Mouse (Mus musculus): Measurements from ENCODE around the gene Asl. TPM values are rescaled to one million over a fixed set of nuclear protein-coding genes. Genes with fewer than 3 reads are reported as not detected.
A peak's percentile ranks its signal among the peaks of the same experiment; 100 is the strongest.

Gene Asl
- 26.5 and 32.5 TPM in 2 replicates for polyA plus RNA-seq (2015; fragmentation: Nextera tagmentation; extraction: Ambion mirVana)

DNA sequence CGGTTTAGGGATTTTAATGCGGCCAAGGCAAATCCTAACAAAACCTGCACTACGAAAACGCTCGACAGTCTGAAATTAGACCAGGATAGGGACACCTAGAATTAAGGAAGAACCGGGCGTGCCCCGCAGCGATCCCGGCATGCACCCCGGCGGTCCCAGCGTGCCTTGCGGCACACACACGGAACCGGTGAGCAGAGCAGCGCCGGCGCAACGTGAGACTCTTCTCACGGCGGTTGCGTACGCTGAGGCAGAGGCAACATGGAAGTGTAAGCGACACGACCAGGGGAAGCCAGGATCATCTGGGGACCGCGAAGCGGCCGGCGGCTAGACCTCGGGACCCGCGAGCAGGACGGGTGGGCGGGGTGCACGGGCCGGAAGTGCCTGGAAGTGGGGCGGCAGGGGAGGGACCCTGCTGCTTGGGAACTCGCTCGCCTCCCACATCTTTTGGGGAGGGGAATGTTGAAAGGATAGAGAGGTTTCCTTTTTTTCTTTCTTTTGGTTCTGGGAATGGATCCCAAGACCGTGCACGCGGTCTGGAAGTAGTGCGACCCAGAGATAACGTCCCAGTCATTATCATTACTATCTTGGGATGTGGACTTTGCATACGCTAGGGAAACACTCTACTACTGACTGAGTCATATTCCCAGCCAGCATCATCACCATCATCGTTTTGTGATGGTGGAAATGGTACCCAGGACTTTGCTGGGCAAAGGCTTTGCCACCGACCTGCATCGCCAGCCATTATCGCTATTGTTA, at the start of gene Asl, which contains the start of gene Crcp:
Gene Asl (minus strand): TSS at position 106 of the 756 bp plus-strand sequence.
Gene Crcp (plus strand): TSS at position 149 of the 756 bp plus-strand sequence.
- 2% methylated on average over 51 of the region's 51 CpGs for WGBS
- Histone ChIP-seq H3K4me1 (replicated peaks; ENCODE audit: control insufficient read depth, insufficient read depth, low read length) (peaks cover 9% of the 10 kb centered on the region), H3K36me3 (ENCODE audit: control insufficient read depth, insufficient read depth) (no peaks in the 10 kb centered on the region), H3K27ac (ENCODE audit: low read length) (peak within 1 kb of the TSS; percentile 89), H3K4me3 (replicated peaks; ENCODE audit: low read length) (peak within 1 kb of the TSS; percentile 66), H3K4me2 (ENCODE audit: low read length) (peak within 1 kb of the TSS; percentile 72), H3K9ac (replicated peaks; ENCODE audit: low read depth, low read length) (peak within 1 kb of the TSS; percentile 74), H3K27me3 (replicated peaks; ENCODE audit: control insufficient read depth, insufficient read depth, low read length) (no peaks in the 10 kb centered on the region), H3K9me3 (ENCODE audit: control insufficient read depth, low read length) (no peaks in the 10 kb centered on the region)
- peak; percentile 89 for ATAC-seq

DNA sequence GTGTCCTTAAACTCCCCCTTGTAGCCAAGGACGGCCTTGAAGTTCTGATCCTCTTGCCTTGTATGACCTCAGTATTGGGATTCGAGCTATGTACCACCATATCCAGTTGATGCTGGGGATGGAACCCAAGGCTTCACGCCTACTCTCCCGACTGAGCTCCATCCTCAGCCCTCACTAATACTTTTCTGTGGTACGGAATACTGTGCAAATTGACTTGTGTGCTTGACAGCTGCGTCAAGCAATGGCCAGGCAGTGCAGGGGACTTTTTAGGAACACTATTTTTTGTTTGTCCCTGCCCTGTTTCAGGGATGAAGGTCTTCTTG, 49.7 kb upstream of the Asl start:
- Histone ChIP-seq H3K36me3 (ENCODE audit: control insufficient read depth, insufficient read depth) (no peaks in the 10 kb centered on the region; the same call in 1 of the 2 replicates), H3K9me3 (ENCODE audit: control insufficient read depth, low read length) (no peaks in the 10 kb centered on the region), H3K27ac (ENCODE audit: low read length) (0 out of 2 replicates have a peak overlapping the region, but pooled peaks have one; percentile 42), H3K4me2 (ENCODE audit: low read length) (peak overlapping the region; percentile 72), H3K4me1 (replicated peaks; ENCODE audit: control insufficient read depth, insufficient read depth, low read length) (peaks cover 10% of the 10 kb centered on the region), H3K4me3 (replicated peaks; ENCODE audit: low read length) (peak overlapping the region; percentile 73), H3K9ac (replicated peaks; ENCODE audit: low read depth, low read length) (peak overlapping the region; percentile 86), H3K27me3 (replicated peaks; ENCODE audit: control insufficient read depth, insufficient read depth, low read length) (no peaks in the 10 kb centered on the region)
- ATAC-seq = peak; percentile 13; the same call in 1 of the 2 replicates
- 40% methylated on average over 6 of the region's 6 CpGs for WGBS

DNA sequence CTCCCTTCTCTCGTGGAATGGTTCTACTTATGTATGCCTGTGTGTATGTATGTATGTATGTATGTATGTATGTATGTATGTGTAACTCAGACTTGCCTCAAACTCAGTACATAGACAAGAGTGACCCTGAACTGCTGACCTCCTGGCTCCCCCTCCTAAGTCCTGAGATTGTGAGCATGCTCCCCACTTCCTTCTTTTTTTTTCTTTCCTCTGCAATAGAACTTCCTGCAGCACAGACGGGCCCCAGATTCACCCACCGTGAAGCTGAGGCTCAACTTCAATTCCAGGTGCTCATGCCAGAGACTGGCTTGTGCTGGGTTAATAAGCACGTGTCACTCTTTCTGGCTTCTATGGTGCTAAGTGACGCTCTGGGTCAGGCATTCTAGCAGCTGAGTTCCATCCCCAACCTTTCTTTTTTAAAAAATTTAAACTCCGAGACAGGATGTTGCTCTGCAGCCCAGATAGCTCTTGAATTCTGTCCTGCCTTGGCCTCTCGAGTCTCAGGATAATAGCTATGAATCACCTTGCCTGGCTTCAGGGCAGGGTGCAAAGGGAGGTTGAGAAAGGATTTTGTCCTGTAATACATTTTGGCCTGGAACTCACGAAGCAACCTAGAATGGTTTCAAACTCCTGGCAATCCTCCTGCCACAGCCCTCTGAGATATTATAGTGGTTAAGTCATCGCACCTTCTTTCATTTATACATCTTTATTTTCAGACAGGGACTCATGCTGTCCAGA, 49.2 kb upstream of the Asl start:
- H3K27ac ChIP-seq (ENCODE audit: low read length) = no peak overlapping the region
- H3K4me3 ChIP-seq (replicated peaks; ENCODE audit: low read length) = no peak overlapping the region
- H3K9ac ChIP-seq (replicated peaks; ENCODE audit: low read depth, low read length) = no peak overlapping the region
- whole genome bisulfite sequencing = 87% methylated on average over 9 of the region's 9 CpGs
- peaks cover 10% of the 10 kb centered on the region for H3K4me1 ChIP-seq (replicated peaks; ENCODE audit: control insufficient read depth, insufficient read depth, low read length)
- no peaks in the 10 kb centered on the region for H3K9me3 ChIP-seq (ENCODE audit: control insufficient read depth, low read length)
- no peaks in the 10 kb centered on the region; the same call in 1 of the 2 replicates for H3K36me3 ChIP-seq (ENCODE audit: control insufficient read depth, insufficient read depth)
- no peaks in the 10 kb centered on the region for H3K27me3 ChIP-seq (replicated peaks; ENCODE audit: control insufficient read depth, insufficient read depth, low read length)
- no peak for ATAC-seq
- H3K4me2 ChIP-seq (ENCODE audit: low read length) = no peak overlapping the region

DNA sequence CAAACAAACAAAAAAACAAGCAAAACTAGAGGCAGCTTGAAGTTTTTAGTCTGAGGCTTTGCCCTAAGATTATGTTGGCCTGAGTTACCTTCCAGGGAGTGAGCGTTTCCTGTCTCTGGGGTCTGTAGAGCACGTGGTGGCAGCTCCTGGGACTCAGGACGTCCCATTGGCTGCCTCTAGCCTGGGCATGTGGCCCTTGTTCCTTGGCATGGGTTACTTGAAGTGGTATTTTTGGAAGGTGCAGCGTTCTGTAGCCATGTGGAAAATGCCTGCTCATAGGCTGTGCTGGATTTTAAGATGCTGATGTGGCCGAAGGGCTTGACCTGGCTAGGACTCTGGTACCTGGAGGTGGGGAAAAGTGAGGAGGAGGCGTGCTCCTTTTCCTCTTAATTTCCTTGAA, 47.3 kb upstream of the Asl start:
- Histone ChIP-seq H3K4me1 (replicated peaks; ENCODE audit: control insufficient read depth, insufficient read depth, low read length) (peaks cover 10% of the 10 kb centered on the region), H3K9me3 (ENCODE audit: control insufficient read depth, low read length) (no peaks in the 10 kb centered on the region), H3K27me3 (replicated peaks; ENCODE audit: control insufficient read depth, insufficient read depth, low read length) (no peaks in the 10 kb centered on the region), H3K4me3 (replicated peaks; ENCODE audit: low read length) (no peak overlapping the region), H3K27ac (ENCODE audit: low read length) (no peak overlapping the region), H3K36me3 (ENCODE audit: control insufficient read depth, insufficient read depth) (no peaks in the 10 kb centered on the region; the same call in 1 of the 2 replicates), H3K9ac (replicated peaks; ENCODE audit: low read depth, low read length) (no peak overlapping the region), H3K4me2 (ENCODE audit: low read length) (no peak overlapping the region)
- no peak for ATAC-seq
- WGBS = 68% methylated on average over 6 of the region's 6 CpGs

DNA sequence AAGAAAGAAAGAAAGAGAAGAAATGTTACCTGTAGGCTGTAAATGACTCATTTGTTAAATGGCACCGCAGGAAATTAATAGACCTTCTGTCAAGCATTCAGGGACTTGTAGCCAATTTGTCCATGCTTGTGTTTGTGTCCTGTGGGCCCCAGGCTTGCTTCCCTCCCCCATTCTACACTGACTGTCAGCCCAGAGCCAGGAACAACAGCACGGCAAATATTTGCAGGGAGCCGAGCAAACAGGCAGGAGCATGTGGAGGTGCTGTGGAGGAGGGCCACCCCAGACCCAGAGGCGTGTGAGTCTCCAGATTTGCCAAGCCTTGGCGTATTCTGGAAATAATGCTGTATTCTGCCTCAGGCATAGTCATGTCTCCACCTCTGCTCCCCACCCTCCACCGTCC, 45.4 kb upstream of the Asl start:
- H3K4me1 ChIP-seq (replicated peaks; ENCODE audit: control insufficient read depth, insufficient read depth, low read length) = peaks cover 4% of the 10 kb centered on the region
- H3K36me3 ChIP-seq (ENCODE audit: control insufficient read depth, insufficient read depth) = no peaks in the 10 kb centered on the region
- H3K27me3 ChIP-seq (replicated peaks; ENCODE audit: control insufficient read depth, insufficient read depth, low read length) = no peaks in the 10 kb centered on the region
- H3K4me3 ChIP-seq (replicated peaks; ENCODE audit: low read length) = no peak overlapping the region
- H3K27ac ChIP-seq (ENCODE audit: low read length) = no peak overlapping the region
- ATAC-seq = no peak
- H3K9ac ChIP-seq (replicated peaks; ENCODE audit: low read depth, low read length) = no peak overlapping the region
- H3K9me3 ChIP-seq (ENCODE audit: control insufficient read depth, low read length) = no peaks in the 10 kb centered on the region
- WGBS = 68% methylated on average over 6 of the region's 6 CpGs
- no peak overlapping the region for H3K4me2 ChIP-seq (ENCODE audit: low read length)

DNA sequence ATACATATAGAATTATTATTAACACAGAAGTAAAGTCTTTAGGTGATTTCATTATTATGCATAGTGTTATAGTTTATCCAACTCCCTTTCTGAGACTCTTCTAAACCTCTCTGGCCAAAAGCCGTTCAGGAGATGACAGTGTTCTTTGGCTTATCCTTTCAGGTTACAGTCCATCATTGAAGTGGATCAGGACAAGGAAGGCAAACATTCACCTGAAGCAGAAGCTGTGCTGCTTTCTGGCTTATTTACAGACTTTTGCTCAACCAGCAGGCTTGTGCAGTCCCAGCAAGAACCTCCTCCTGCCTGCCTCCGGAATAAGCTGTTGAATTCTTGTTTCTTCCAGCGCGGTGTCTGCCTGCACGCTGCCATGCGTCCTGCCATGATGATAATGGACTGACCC, 44.0 kb upstream of the Asl start, which contains the start of gene Tpst1:
Gene Tpst1 (plus strand): TSS at position 301 of the 400 bp plus-strand sequence.
- WGBS = 93% methylated on average over 6 of the region's 6 CpGs
- no peaks in the 10 kb centered on the region for H3K36me3 ChIP-seq (ENCODE audit: control insufficient read depth, insufficient read depth)
- no peak within 1 kb of the TSS for H3K4me3 ChIP-seq (replicated peaks; ENCODE audit: low read length)
- no peak for ATAC-seq
- no peak within 1 kb of the TSS for H3K4me2 ChIP-seq (ENCODE audit: low read length)
- no peaks in the 10 kb centered on the region for H3K4me1 ChIP-seq (replicated peaks; ENCODE audit: control insufficient read depth, insufficient read depth, low read length)
- H3K27me3 ChIP-seq (replicated peaks; ENCODE audit: control insufficient read depth, insufficient read depth, low read length) = no peaks in the 10 kb centered on the region
- H3K9ac ChIP-seq (replicated peaks; ENCODE audit: low read depth, low read length) = no peak within 1 kb of the TSS
- no peaks in the 10 kb centered on the region for H3K9me3 ChIP-seq (ENCODE audit: control insufficient read depth, low read length)
- H3K27ac ChIP-seq (ENCODE audit: low read length) = no peak within 1 kb of the TSS

DNA sequence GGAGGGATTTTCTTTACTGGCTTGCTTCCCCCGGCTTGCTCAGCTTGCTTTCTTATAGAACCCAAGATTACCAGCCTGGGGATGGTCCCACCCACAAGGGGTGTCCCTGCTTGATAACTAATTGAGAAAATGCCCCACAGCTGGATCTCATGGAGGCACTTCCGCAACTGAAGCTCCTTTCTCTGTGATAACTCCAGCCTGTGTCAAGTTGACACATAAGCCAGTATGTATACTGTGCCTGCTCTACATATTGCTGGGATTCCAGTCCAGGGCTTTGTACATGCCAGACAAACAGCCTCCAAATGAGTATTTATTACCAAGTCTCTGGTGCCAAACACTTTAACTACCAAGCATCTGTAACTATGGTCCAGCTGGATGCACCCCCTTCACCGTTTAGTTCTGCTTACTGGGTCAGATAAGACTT, 38.8 kb upstream of the Asl start:
- H3K4me2 ChIP-seq (ENCODE audit: low read length) = no peak overlapping the region
- 79% methylated on average over 3 of the region's 3 CpGs for WGBS
- no peak overlapping the region for H3K27ac ChIP-seq (ENCODE audit: low read length)
- no peaks in the 10 kb centered on the region for H3K9me3 ChIP-seq (ENCODE audit: control insufficient read depth, low read length)
- ATAC-seq = no peak
- H3K9ac ChIP-seq (replicated peaks; ENCODE audit: low read depth, low read length) = no peak overlapping the region
- H3K27me3 ChIP-seq (replicated peaks; ENCODE audit: control insufficient read depth, insufficient read depth, low read length) = no peaks in the 10 kb centered on the region
- no peaks in the 10 kb centered on the region for H3K36me3 ChIP-seq (ENCODE audit: control insufficient read depth, insufficient read depth)
- no peak overlapping the region for H3K4me3 ChIP-seq (replicated peaks; ENCODE audit: low read length)
- H3K4me1 ChIP-seq (replicated peaks; ENCODE audit: control insufficient read depth, insufficient read depth, low read length) = no peaks in the 10 kb centered on the region

DNA sequence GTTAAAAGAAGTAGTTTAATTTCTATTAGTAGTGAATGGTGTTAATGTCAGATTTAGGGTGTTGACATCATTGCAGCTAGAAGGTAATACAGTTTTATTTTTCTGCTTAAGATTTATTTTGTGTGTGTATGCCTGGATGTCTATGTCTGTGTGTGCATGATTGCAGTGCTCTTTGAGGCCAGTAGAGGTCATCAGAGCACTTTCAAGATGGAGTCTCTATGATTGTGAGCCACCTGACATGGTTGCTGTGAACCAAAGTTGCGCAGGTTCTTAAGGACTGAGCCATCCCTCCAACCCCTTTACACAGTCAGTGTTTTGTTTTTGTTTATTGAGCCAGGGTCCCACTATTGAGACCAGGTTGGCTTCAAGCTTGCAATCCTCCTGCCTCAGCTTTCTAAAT, 36.5 kb upstream of the Asl start:
- Histone ChIP-seq H3K9ac (replicated peaks; ENCODE audit: low read depth, low read length) (no peak overlapping the region), H3K4me2 (ENCODE audit: low read length) (no peak overlapping the region), H3K9me3 (ENCODE audit: control insufficient read depth, low read length) (no peaks in the 10 kb centered on the region), H3K4me1 (replicated peaks; ENCODE audit: control insufficient read depth, insufficient read depth, low read length) (no peaks in the 10 kb centered on the region), H3K27me3 (replicated peaks; ENCODE audit: control insufficient read depth, insufficient read depth, low read length) (no peaks in the 10 kb centered on the region), H3K36me3 (ENCODE audit: control insufficient read depth, insufficient read depth) (no peaks in the 10 kb centered on the region), H3K27ac (ENCODE audit: low read length) (no peak overlapping the region), H3K4me3 (replicated peaks; ENCODE audit: low read length) (no peak overlapping the region)
- WGBS = 95% methylated on average over 1 of the region's 1 CpGs
- ATAC-seq = no peak

DNA sequence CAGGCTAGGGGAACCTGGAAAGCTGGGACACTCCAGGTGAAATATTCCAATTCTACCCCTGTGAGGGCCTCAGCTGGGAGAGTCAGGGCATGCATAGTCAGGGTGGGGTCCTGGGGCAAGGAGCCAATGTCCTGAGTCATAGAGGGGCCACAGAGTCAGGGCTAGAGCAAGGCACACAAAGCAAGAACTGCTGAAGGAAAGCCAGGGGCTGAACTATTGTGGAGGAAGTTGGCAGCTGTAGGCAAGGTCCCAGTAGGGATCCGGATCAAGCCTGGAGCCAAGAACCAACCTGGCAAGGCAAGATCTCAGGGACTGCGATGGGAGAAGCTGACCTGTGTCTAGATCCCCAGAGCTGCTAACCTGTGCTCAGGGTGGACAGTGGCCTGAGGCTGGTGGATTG, 34.7 kb upstream of the Asl start:
- H3K4me3 ChIP-seq (replicated peaks; ENCODE audit: low read length) = no peak overlapping the region
- no peaks in the 10 kb centered on the region for H3K9me3 ChIP-seq (ENCODE audit: control insufficient read depth, low read length)
- no peaks in the 10 kb centered on the region for H3K4me1 ChIP-seq (replicated peaks; ENCODE audit: control insufficient read depth, insufficient read depth, low read length)
- H3K27me3 ChIP-seq (replicated peaks; ENCODE audit: control insufficient read depth, insufficient read depth, low read length) = no peaks in the 10 kb centered on the region
- H3K36me3 ChIP-seq (ENCODE audit: control insufficient read depth, insufficient read depth) = 0 out of 2 replicates have a peak, but pooled peaks cover 3% of the 10 kb centered on the region
- H3K4me2 ChIP-seq (ENCODE audit: low read length) = no peak overlapping the region
- H3K9ac ChIP-seq (replicated peaks; ENCODE audit: low read depth, low read length) = no peak overlapping the region
- WGBS = 83% methylated on average over 2 of the region's 2 CpGs
- no peak overlapping the region for H3K27ac ChIP-seq (ENCODE audit: low read length)
- ATAC-seq = no peak

Measured in forebrain, embryonic 16.5 days (tissue).